Mouse (Mus musculus) right cerebral cortex, postnatal 14 days (tissue): ENCODE measurements around the gene Prph2.

Source experiments
- DNase-seq: peaks from one replicate; pipeline ENCODE4 v3.0.0; 2022

Gene Prph2

GRCm38 (mm10) chr17:46910186-46910585 lies at the start of gene Prph2:
Gene Prph2, plus strand, starts transcription at chr17:46910459.
- DNase-seq, result no peak

- DNase-seq, result no peak
Measured at GRCm38 (mm10) chr17:46864566-46865195, 45.6 kb upstream of the Prph2 start.

GRCm38 (mm10) chr17:46866836-46867235 lies 43.4 kb upstream of the Prph2 start:
- no peak for DNase-seq

GRCm38 (mm10) chr17:46870204-46870798 lies 40.0 kb upstream of the Prph2 start:
- no peak for DNase-seq

- DNase-seq, result no peak
Measured at GRCm38 (mm10) chr17:46870913-46871312, 39.3 kb upstream of the Prph2 start.

GRCm38 (mm10) chr17:46872806-46873205 lies 37.5 kb upstream of the Prph2 start:
- no peak for DNase-seq

GRCm38 (mm10) chr17:46874133-46874532 lies 36.1 kb upstream of the Prph2 start:
- DNase-seq, result peak; percentile 32

GRCm38 (mm10) chr17:46875626-46876025 lies 34.6 kb upstream of the Prph2 start:
- DNase-seq, result no peak

- no peak for DNase-seq
Measured at GRCm38 (mm10) chr17:46876371-46876950, 33.8 kb upstream of the Prph2 start.

- no peak for DNase-seq
Measured at GRCm38 (mm10) chr17:46877061-46877460, 33.2 kb upstream of the Prph2 start.

GRCm38 (mm10) chr17:46879841-46880311 lies 30.4 kb upstream of the Prph2 start:
- DNase-seq, result no peak

GRCm38 (mm10) chr17:46880322-46880721 lies 29.9 kb upstream of the Prph2 start:
- no peak for DNase-seq

- no peak for DNase-seq
Measured at GRCm38 (mm10) chr17:46881728-46882127, 28.5 kb upstream of the Prph2 start.

GRCm38 (mm10) chr17:46883107-46883506 lies 27.2 kb upstream of the Prph2 start:
- DNase-seq, result no peak

GRCm38 (mm10) chr17:46884766-46885165 lies 25.5 kb upstream of the Prph2 start:
- DNase-seq, result no peak

GRCm38 (mm10) chr17:46885218-46885909 lies 24.9 kb upstream of the Prph2 start:
- DNase-seq, result no peak

- DNase-seq, result no peak
Measured at GRCm38 (mm10) chr17:46885910-46886643, 24.2 kb upstream of the Prph2 start.

- DNase-seq, result no peak
Measured at GRCm38 (mm10) chr17:46888511-46889212, 21.6 kb upstream of the Prph2 start.

- DNase-seq, result peak; percentile 79
Measured at GRCm38 (mm10) chr17:46889450-46890084, 20.7 kb upstream of the Prph2 start.

- peak; percentile 98 for DNase-seq
Measured at GRCm38 (mm10) chr17:46890116-46890815, 20.0 kb upstream of the Prph2 start, which contains the start of gene Tbcc. Gene Tbcc, plus strand, starts transcription at chr17:46890684.
